Mouse (Mus musculus) Muller cell, postnatal 12 days (primary cell): ENCODE measurements around the gene Cachd1.
A peak's percentile ranks its signal among the peaks of the same experiment; 100 is the strongest.

Experiments
- DNase-seq: peaks from one replicate; pipeline ENCODE4 v3.0.0-alpha.2; 2015; ENCODE audit errors: inconsistent ontology term

Gene Cachd1

DNA sequence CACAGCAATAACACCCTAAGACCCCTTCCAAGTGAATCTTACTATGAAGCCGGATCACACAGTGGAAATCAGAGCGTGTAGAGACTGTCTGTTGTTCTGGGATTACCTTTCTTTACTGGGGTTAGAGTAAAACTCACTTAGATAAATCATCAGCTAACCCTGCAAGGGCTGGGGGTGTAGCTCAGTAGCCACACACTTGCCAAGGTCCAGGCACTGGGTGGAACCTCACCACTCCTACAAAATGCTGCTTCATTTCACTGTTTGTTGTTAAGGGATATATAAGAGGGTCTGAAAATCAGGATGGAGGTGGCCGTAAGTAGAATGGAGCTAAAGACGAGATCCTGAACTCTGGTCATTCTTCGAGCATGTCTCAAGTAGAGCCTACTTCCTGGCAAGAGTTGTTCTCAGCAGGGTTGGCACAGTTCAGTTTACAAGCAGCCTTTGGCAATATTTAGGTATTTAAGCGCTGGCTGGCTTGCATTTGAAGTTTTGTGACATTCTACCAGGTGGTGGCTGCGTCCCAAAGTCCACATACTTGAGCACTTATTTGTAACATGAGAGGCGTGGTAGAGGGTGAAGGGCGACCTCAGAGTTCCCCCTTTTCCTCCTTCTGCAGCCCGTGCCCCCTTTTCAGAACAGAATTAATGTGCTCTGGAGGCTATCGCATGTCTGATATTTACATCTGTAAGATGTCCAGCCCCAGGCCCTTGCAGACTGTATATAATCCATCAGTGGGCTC is 146.5 kb downstream of the Cachd1 start:
- DNase-seq: no peak

DNA sequence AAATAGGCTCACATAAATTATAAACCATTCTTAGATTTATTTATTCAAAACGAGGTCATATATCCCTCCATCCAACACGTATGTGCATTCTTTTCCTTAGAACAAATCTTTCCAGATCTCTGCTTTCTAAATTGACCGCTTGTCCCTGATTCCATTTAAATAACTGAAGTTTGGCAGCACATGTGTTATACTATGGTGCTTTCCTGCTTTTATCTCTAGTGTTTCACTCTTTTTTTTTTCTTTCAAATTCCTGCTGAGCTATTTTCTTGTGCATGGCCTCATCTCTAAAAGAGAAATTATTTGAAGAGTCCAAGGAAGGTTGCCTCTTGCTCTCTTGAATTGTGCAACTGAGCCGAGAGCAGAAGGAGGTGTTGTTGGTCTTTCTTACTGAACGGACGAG is 147.1 kb downstream of the Cachd1 start:
- no peak for DNase-seq

DNA sequence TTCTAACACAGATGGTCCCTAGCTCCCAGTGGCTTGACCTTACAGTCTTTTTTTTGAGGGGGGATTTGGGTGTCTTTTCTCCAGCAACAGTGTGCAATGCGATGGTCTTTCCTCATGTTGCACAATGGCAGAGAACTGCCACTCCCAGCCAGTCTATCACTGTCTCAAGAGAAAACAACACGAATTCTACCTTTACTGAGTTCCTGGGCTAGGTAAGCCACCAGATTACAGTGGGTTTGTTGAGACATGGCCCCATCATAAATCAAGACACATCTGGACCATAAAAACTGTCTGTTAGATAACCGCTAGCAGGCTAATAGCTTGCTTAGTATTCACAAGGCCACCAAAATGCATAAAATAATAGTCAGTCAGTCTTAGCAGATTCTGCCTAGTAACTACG is 147.8 kb downstream of the Cachd1 start:
- no peak for DNase-seq

DNA sequence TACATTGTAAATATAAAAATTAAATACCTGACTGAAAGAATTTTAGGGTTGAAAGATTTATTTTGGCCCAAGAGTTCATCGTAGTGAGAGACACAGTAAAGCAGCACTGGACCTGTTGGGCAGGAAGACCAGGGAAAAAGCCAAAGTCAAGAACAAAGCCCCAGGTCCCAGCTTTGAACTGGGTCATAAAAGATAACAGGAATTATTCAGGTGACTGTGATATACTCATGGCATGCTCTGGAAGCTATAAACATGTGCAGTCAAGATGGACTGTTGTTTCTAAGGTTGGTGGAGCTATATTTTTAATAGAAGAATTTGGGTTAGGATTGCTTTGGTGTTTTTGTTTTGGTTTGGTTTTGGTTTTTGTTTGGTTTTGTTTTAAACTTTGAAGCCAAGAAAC is 148.7 kb downstream of the Cachd1 start:
- DNase-seq: no peak

DNA sequence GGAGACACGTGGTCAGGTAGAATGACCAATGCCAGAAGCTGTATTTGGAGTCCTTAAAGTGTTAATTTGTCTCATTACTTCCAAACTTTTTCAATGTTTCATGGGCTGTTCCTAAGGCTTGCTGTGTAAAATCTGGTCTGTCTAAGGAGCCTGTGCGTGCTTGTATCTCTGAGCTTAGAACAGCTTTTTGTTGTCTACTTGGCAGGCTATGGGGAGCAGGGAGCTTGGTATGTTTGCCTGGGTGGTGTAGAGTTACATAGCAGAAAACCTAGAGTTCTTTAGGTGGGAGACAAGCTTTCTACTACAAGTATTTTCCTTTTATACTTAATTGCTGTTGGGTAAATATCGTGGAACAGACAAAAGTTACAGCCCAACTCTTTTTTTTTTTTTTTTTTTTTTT is 150.1 kb downstream of the Cachd1 start:
- no peak for DNase-seq

DNA sequence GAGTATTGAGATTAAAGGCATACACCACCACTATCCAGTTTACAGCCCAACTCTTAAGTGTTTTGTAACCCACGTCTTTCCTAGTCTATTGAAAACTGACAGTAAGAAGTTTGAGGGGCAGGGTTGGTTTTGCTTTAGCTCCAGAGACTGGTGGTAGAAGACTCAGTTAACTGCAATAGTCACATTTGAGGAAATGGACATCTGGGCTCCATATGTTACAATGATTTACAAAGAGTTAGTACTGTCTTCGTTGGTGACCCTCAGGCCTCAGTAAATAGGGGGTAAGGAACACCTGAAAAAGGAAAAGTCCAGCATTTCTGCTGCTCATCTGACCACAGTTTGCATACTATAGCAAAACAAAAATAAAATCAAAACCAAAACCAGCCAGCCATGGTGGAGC is 150.6 kb downstream of the Cachd1 start:
- no peak for DNase-seq

DNA sequence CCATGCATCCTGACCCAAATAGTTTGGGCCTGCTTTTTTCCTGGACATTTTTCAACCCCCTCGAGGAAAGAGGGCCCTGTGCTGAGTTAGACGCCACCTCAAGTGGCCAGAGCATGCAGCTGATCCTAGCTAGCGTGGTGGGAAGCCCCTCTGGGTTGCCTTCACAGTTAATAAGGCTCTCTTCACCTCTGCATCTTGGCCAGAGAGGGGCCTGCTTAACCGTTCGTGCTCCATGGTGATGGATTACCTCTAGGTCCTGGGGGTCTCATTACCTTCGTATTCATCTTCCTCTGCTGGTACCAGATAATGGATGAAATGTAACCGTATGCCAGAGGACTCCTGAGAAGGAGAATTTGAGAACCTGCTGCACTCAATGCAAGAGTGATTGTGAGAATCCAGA is 167.2 kb downstream of the Cachd1 start:
- DNase-seq: no peak

DNA sequence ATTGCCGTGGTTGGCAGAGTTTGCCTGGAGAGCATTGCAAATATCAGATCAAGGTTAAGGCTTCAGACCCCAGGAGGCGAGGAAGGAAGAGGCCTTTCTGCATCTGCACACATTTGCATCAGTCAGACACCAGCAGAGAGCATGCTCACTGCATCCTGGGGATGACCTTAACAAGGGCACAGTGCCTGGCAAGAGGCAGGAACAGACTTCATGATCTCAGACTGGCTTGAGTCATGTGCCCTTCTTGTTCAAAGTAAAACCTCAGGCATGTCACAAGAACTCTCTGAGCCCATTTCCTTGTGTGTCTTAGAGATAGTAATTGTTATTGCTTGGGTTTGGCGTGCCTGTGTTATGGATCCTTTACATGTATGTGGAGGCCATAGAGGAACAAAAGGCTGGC is 167.8 kb downstream of the Cachd1 start:
- no peak for DNase-seq

DNA sequence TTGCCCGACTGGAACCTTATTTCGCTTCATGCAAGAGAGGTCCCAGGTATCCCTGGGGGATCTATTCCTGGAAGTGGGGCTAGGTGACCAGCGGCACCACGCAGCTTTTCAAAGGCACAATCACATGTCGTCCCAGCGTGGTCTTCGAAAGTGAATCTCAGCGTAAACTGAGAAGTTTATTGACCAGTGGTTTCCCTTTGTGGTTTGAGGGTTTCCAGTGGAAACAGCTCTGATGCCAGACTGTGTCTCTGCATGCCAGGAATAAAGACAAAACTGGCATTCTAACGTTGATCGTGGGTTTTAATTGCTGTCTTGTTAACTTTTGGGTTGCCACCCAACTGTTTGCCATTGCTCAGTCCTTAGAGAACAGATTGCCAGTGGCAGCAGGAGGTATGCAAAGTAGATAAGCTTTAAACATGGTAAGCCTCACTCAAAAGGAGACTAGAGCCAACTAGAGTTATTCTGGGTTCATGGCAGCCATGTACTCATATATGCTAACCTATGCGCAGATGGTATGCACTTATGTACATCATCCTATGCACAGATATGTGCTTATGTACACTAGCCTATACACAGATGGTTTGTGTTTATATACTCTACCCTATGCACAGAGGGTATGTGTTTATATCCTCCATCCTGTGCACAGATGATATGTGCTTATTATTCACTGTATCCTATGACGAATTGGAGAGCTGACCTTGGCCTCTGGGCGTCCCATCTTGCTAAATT is 168.9 kb downstream of the Cachd1 start:
- DNase-seq: peak; percentile 7

DNA sequence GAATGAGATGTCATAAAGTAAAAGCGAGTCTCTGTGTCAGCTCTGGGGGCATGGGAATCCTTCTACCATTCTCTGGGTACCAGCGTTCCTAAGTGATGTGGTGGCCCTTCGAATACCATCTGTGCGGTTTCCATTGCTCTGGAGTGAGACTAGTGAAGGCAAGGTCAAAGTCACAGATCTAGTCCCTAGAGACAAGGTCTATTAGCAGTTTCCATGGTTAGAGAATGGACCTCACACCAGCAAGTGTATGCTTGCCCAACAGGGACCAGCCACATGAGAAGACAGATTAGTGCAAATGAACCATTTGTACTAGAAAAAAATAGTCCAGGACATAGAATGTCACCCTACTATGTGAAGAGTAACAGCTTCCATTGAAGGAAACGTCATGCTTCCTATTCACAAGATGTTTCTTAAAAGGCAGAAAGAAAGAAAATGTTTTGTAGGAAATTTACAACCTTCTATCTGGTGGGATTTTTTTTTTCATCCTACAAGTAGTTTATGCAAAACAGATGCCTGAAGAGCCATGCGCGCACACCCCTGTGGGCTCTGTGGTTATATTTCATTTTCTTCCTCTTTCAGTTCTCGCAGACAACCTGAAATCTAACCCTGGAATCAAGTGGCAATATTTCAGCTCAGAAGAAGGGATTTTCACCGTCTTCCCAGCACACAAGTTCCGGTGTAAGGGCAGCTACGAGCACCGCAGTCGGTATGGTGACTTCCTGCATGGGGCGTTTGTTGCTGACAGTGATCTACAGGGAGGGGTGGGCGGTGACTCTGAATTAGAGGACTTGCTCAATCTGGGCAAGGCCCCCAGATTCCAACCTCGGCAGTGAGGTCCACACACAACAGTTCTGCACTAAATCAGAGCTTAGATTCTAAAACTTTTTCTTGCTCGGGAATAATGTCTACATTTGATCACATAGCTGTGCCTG is 172.3 kb downstream of the Cachd1 start:
- DNase-seq: no peak

DNA sequence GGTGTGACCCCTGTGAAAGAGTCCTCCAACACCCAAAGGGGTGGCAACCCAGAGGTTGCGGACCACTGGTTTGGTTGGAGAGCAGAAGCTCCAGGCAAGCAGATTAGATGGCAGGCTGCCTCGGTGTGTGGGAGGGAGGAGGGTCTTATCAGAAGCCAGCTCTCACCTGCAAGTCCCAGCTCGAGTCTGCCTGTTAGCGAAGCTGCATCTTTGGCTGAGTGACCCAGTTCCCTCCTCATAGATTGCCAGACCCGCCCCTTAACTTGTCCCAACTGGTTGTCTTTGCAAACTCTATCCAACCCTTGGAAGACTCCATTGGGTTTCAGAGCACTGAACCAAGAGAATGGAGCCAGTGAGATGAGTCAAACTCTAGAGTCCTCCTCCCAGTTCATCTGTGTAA is 173.8 kb downstream of the Cachd1 start:
- no peak for DNase-seq

DNA sequence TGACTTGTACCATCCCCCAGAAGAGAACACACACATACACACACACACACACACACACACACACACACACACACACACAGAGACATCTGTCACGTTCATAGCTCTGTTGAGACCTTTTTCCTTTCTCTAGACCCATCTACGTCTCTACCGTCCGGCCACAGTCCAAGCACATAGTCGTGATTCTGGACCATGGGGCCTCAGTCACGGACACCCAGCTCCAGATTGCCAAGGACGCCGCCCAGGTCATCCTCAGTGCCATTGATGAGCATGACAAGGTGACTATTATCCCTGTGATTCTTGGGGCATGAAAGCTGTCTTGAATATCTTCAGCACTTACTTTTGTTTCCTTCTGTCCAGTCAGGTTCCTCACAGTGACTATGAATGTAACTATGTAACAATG is 175.4 kb downstream of the Cachd1 start:
- no peak for DNase-seq

DNA sequence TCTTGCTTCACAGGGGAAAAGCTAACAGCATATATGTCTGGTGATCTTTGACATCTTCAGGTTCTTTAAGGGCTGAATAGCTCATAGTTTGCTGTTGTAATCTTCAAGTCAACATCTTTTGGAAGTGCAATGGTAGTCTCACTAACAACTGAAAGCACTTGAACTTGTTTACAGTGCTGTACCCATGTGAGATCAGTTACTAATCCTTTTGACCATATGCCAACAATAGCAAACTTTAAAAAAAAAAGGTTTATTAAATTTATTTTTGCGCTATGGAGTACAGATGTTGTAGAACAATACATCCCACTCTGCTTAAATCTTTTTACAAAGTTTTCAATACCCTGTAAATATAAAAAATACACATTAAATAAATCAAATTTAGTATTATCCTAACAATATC is 186.9 kb downstream of the Cachd1 start:
- no peak for DNase-seq

DNA sequence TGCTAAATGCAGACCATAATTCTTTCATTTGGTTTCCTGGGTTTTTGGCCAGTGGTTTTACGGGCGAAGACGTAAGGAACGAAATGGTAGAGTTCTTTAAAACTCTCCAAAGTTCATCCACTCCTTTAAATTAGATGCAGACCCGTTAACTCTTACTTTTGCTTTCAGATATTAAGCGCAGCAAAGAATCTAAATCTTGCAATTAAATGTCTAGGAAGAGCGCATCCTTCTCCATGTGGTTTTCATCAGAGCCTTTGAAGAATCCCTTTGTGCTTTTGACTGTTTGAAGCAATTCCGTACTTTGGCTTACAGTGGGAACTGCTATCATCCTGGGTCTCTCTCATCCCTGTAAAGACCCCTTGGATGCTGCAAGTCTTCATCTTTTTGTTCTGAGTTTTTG is 187.3 kb downstream of the Cachd1 start:
- no peak for DNase-seq

DNA sequence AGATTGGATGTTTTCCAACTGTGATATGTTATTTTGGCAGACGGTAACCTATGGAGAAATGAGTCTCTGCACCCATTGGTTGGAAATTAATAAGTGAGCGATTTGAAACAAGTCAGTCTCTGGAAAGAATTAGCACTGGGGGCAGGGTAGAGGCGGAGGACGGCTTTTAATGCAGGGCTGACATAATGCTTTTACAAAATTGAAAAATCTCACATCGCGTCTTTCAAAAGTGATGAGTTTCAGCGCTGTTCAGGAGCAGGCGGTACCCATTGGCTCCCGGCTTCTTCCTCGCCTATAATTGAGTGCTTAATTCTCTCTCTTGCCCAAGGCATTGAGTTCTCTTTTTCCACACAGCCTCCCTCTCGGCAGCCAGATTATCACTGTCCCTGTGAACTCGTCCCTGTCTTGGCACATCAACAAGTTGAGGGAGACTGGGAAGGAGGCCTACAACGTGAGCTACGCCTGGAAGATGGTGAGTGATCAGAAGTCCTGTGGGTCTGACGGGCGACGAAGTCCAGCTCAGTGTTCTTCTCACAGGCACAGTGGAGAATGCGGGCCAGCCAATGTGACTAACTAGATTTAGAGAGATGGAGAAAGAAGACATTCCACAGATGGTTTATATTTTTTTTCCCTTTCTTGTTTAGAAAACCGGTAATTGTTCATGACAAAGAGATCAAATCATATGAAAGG is 191.4 kb downstream of the Cachd1 start:
- peak; percentile 62 for DNase-seq

DNA sequence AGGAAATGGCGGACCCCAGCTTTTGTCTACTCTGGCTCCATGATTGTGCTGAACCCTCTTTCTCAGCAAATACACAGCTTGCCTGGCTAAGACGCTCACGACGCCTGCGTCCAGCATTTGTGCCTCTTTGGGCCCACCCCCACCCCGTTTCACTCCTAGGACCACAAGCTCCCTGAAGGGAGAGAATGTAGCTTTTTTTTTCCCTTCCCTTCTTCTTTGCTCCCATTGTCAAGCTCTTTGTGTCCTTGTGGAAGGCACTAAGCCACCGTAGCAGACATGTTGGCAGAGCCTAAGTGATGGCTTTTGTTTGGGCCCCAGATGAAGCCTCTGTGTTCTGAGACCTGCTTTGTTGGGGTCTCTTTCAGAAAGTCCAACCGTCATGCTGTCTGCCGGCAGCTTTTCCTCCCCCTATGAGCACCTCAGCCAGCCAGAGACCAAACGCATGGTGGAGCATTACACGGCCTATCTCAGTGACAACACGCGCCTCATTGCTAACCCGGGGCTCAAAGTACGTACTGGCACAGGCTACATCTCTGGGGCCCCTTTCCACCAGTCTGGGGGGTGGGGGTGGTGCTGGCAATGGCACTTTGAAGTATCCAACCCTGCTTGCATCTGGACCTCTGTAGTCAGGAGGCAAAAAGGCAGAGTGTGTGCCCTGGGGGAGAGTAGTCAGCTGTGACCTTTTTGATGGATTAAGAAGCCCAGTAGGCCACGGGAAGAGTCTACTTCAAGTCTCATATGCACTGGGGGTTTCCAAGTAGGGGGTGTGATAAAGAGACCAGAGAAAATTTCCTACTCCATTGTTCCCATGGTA is 197.4 kb downstream of the Cachd1 start:
- DNase-seq: peak; percentile 8

DNA sequence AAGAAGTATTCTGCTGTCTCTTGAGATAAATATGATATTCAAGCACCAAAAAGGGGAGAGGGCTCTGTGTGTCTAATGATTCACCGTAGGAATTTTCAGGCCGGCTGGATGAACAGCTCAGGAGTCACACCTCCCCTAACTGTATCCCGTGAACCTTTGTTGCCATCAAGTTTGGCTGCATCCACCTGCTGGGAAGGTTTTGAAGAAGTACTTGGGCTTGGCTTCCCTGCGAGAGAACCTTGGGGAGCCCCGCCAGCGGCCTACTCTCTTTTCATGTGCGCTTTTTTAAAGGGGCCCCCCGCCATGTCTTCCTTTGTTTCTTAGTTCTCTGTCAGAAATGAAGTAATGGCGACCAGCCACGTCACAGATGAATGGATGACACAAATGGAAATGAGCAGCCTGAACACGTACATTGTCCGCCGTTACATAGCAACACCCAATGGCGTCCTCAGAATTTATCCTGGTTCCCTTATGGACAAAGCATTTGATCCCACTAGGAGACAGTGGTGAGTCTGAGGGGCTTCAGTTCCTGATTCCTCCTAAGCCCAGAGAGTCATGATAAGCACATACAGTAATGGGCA is 198.1 kb downstream of the Cachd1 start:
- DNase-seq: no peak

DNA sequence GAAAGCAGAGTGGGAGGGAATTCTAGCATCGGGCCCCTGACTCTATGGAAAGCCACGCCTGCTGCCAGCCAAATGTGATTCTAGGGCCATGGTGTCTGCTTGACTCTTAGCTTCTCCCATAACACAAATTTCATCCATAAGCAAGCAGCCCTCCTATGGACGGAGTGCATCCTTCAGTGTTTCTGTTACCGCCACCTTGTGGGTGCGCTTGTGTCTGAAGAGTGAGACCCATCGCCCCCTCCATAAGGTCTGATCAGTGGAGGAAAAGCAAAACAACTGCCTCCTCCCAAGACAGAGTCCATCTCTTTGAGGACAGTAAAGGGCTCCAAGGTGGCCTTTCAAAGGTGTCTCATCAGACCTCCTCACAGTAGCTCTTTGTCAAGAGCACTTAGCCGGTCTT is 201.0 kb downstream of the Cachd1 start:
- DNase-seq: no peak

DNA sequence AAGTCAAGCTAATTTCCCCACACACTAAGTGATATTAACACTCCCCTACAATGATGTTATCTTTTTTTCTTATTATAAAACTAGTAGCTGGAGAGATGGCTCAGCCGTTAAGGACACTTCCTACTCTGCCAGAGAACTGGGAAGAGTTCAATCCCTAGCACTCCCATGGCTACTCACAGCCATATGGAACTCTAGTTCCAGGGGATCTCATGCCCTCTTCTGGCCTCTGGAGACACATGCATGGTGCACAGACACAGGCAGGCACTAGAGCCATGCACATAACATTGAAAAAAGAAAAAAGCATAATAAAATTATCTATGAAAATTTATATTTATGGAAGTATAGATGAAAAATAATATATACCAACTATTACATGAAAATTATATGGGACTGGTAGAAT is 210.7 kb downstream of the Cachd1 start:
- DNase-seq: no peak

DNA sequence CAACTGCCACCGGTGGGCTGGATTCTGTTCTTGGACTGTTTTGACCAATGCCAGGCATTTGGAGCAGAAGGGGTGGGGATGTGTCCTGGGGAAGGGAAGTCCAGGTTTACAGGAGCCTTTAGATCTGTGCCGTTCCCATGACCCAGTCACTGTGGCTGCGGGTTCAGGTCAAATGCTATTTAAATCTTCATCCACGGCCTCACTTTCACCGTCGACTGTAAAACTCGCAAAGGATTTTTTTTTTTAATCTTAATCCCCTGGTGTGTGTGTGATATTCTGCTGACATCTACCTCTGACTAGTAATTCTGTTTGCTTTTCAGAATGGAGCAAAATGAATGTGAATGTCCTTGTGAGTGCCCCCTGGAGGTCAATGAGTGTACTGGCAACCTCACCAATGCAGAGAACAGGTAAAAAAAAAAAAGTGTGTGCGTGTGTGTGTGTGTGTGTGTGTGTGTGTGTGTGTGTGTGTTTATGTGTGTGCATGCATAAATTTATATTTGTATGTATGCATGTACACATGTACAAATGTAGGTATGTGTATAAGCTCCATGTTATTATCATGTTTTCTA is 211.8 kb downstream of the Cachd1 start:
- DNase-seq: no peak
